Mouse (Mus musculus): ENCODE results near the gene Nek7.

Gene Nek7

GRCm38 (mm10) chr1:138507446-138508043 is 112.4 kb downstream of the Nek7 start:
- no peak for DNase-seq

DNA sequence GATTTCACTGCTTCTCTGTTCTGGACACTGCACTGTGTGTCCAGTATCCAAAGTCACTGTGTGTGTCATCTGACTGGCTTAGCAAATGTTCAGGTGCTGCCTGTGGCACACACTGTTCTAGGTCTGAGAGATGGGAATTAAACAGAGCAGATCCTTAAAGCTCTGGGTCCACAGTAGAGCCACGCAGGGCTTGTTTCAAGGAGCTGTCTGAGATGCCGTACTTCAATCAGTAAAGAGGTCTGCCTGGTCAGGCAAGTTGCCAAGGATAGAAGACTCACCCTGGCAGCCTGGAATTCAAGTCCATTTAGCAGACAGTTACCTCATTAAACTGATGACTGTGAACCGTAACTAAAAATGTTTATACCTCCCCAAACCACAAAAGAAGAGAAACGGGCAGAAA is 112.9 kb downstream of the Nek7 start:
- DNase-seq: no peak

DNA sequence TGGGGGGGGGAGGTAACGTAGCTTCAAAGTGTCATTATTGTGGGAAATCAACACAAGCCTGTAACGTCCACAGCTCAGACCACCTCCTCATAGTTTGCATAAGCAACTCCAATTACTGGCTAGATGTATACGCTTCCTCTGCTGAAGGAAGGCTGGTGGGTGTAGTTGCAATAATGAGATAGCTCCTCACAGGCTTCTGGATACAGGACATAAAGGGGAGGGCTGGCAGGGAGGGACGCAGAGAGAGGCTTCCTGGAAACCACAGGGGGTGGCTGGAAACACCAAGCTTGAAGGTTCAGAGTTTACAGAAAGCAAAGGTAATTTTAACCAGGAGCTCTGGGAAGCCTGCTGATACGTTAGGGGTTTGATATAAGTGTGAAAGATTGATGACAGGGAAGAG is 115.7 kb downstream of the Nek7 start:
- no peak for DNase-seq

DNA sequence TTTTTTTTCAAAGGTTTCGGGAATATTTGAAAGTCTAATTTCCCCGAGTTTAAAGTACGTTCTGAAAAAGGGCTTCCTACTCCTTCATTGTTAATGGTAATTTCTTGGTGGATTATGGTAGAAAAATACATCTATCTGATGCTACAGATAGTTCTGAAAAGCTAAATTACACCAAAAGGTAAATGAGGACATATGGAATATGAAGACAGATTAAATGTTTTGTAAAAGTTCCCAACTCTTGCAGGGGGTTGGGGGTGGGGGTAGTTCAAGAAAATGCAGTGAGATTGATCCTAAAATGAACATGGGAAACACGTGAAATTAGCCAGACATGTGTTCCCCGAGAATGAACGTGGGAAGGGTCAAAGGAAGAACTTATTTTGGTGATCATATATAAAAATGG is 119.2 kb downstream of the Nek7 start:
- DNase-seq: no peak

DNA sequence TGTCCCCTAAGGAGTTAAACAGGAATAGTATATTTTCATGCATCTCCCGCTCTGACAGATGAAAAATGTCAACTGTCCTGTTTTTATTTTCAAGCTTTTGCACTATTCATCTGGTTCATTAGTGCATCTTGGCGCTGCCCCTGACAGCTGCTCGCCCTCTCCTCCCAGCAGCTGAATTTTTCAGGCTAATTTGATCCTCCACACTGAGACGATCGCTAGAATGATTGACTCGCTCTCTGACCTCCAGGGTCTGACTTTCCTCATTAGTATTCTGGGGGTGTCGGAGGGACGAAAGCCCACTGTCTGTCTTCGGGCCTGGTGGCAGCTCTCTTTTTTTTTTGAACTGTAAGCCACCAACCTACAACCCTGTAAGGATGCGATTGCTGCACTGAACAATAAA is 119.8 kb downstream of the Nek7 start:
- DNase-seq: no peak

- no peak for DNase-seq
Measured at GRCm38 (mm10) chr1:138499461-138499860, 120.5 kb downstream of the Nek7 start.

- no peak for DNase-seq
Measured at GRCm38 (mm10) chr1:138491382-138492097, 128.4 kb downstream of the Nek7 start.

- DNase-seq: no peak
Measured at GRCm38 (mm10) chr1:138487569-138487968, 132.4 kb downstream of the Nek7 start.

GRCm38 (mm10) chr1:138480694-138481093 is 139.2 kb downstream of the Nek7 start:
- DNase-seq: no peak

DNA sequence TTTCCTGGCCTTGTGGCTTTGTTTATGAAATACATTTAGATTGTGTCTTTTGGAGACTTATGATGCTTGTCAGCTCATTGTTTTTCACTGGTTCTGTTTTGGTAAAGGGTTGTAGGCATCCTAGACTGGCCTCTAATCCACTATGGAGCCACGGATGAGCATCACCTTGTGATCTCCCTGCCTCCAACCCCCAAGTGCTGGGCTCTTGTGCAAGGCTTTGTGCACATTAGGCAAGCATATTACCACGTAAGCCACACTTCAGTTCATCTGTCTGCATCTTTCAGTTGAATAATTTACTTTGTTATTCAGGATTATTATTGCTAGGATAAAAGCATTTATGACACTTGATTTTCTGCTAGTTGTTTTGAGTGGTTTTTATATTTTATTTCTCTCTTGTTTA is 154.6 kb downstream of the Nek7 start:
- no peak for DNase-seq

DNA sequence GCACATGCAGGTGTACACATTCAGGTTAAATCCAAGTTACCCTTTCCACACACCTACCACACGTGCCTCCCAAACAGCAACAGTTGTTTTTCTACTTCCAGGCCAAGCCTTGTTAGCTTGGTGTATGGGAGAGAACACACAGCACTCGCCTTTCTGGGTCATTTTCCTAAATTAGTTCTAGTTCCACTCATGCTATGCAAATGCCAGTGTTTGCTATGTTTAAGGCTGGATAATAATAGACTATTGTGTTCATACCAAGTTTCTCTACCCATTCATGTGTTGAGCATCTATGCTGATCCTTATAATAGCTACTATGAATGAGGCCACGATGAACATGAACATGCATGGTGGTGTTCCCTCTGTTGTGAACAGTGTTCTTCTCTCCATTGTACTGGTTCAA is 158.5 kb downstream of the Nek7 start:
- DNase-seq: no peak

- DNase-seq: no peak
Measured at GRCm38 (mm10) chr1:138449476-138449851, 170.5 kb downstream of the Nek7 start.

GRCm38 (mm10) chr1:138448635-138449475 is 171.1 kb downstream of the Nek7 start:
- no peak for DNase-seq

GRCm38 (mm10) chr1:138446846-138447245 is 173.1 kb downstream of the Nek7 start:
- DNase-seq: no peak

All from spleen, adult 18-20 months (tissue).